Mouse (Mus musculus): Measurements from ENCODE around the gene Disp3. TPM values are rescaled to one million over a fixed set of nuclear protein-coding genes. Genes with fewer than 3 reads are reported as not detected.
A peak's percentile ranks its signal among the peaks of the same experiment; 100 is the strongest.

Gene Disp3
- polyA plus RNA-seq, 1 experiment from 2014 or later: 0.02 TPM

- no peak for ATAC-seq
- TF ChIP-seq EP300 (IDR thresholded peaks at IDR 0.05) (no peak), CTCF (IDR thresholded peaks at IDR 0.05) (no peak)
- no peaks in the 10 kb centered on the region for H3K9me3 ChIP-seq (ENCODE audit: low read length)
- H3K36me3 ChIP-seq (ENCODE audit: insufficient read depth, low read length): no peaks in the 10 kb centered on the region
- no peak overlapping the region for H3K9ac ChIP-seq (replicated peaks; ENCODE audit: low read depth)
- no peak overlapping the region for H3K27ac ChIP-seq (ENCODE audit: low read length)
- no peak overlapping the region for H3K4me3 ChIP-seq (ENCODE audit: low read depth, low read length)
- 77% methylated on average over 6 of the region's 6 CpGs for WGBS
- no peak overlapping the region for H3K4me2 ChIP-seq (replicated peaks; ENCODE audit: low read depth, low read length)
- H3K27me3 ChIP-seq (replicated peaks; ENCODE audit: insufficient read depth, low read length): 0 out of 2 replicates have a peak, but pooled peaks cover 12% of the 10 kb centered on the region
- DNase-seq (ENCODE audit: low spot score): no peak
- no peaks in the 10 kb centered on the region for H3K4me1 ChIP-seq (ENCODE audit: insufficient read depth, low read depth, low read length)
Measured at GRCm38 (mm10) chr4:148266973-148267507, 20.7 kb downstream of the Disp3 start.

GRCm38 (mm10) chr4:148259941-148260340, 27.8 kb downstream of the Disp3 start:
- Histone ChIP-seq H3K9ac (replicated peaks; ENCODE audit: low read depth) (no peak overlapping the region), H3K27me3 (replicated peaks; ENCODE audit: insufficient read depth, low read length) (no peaks in the 10 kb centered on the region), H3K4me1 (ENCODE audit: insufficient read depth, low read depth, low read length) (no peaks in the 10 kb centered on the region), H3K4me2 (replicated peaks; ENCODE audit: low read depth, low read length) (no peak overlapping the region), H3K9me3 (ENCODE audit: low read length) (no peaks in the 10 kb centered on the region), H3K27ac (ENCODE audit: low read length) (no peak overlapping the region), H3K36me3 (ENCODE audit: insufficient read depth, low read length) (no peaks in the 10 kb centered on the region), H3K4me3 (ENCODE audit: low read depth, low read length) (no peak overlapping the region)
- ATAC-seq (no peak), DNase-seq (ENCODE audit: low spot score) (no peak)
- 78% methylated on average over 4 of the region's 4 CpGs for WGBS
- TF ChIP-seq CTCF (IDR thresholded peaks at IDR 0.05) (no peak), EP300 (IDR thresholded peaks at IDR 0.05) (no peak)

GRCm38 (mm10) chr4:148249341-148249740, 38.4 kb downstream of the Disp3 start:
- ATAC-seq (no peak), DNase-seq (ENCODE audit: low spot score) (no peak)
- no peak overlapping the region for H3K4me2 ChIP-seq (replicated peaks; ENCODE audit: low read depth, low read length)
- 39% methylated on average over 10 of the region's 10 CpGs for WGBS
- no peak overlapping the region for H3K9ac ChIP-seq (replicated peaks; ENCODE audit: low read depth)
- H3K4me1 ChIP-seq (ENCODE audit: insufficient read depth, low read depth, low read length): no peaks in the 10 kb centered on the region
- no peak overlapping the region for H3K4me3 ChIP-seq (ENCODE audit: low read depth, low read length)
- no peaks in the 10 kb centered on the region for H3K9me3 ChIP-seq (ENCODE audit: low read length)
- H3K36me3 ChIP-seq (ENCODE audit: insufficient read depth, low read length): no peaks in the 10 kb centered on the region
- no peak overlapping the region for H3K27ac ChIP-seq (ENCODE audit: low read length)
- peak; percentile 16; the same call in 1 of the 2 replicates for TF ChIP-seq CTCF (IDR thresholded peaks at IDR 0.05)
- no peak for TF ChIP-seq EP300 (IDR thresholded peaks at IDR 0.05)
- no peaks in the 10 kb centered on the region for H3K27me3 ChIP-seq (replicated peaks; ENCODE audit: insufficient read depth, low read length)

- Histone ChIP-seq H3K4me2 (replicated peaks; ENCODE audit: low read depth, low read length) (no peak overlapping the region), H3K4me1 (ENCODE audit: insufficient read depth, low read depth, low read length) (no peaks in the 10 kb centered on the region), H3K36me3 (ENCODE audit: insufficient read depth, low read length) (no peaks in the 10 kb centered on the region), H3K27me3 (replicated peaks; ENCODE audit: insufficient read depth, low read length) (no peaks in the 10 kb centered on the region), H3K9me3 (ENCODE audit: low read length) (no peaks in the 10 kb centered on the region), H3K4me3 (ENCODE audit: low read depth, low read length) (no peak overlapping the region), H3K9ac (replicated peaks; ENCODE audit: low read depth) (no peak overlapping the region), H3K27ac (ENCODE audit: low read length) (no peak overlapping the region)
- 81% methylated on average over 9 of the region's 9 CpGs for WGBS
- DNase-seq (ENCODE audit: low spot score) (no peak), ATAC-seq (no peak)
- TF ChIP-seq EP300 (IDR thresholded peaks at IDR 0.05) (no peak), CTCF (IDR thresholded peaks at IDR 0.05) (no peak)
Measured at GRCm38 (mm10) chr4:148240387-148240786, 47.4 kb downstream of the Disp3 start.

GRCm38 (mm10) chr4:148239474-148240130, 48.2 kb downstream of the Disp3 start:
- H3K27ac ChIP-seq (ENCODE audit: low read length): no peak overlapping the region
- TF ChIP-seq EP300 (IDR thresholded peaks at IDR 0.05) (no peak), CTCF (IDR thresholded peaks at IDR 0.05) (no peak)
- no peaks in the 10 kb centered on the region for H3K36me3 ChIP-seq (ENCODE audit: insufficient read depth, low read length)
- no peaks in the 10 kb centered on the region for H3K9me3 ChIP-seq (ENCODE audit: low read length)
- H3K4me2 ChIP-seq (replicated peaks; ENCODE audit: low read depth, low read length): no peak overlapping the region
- H3K27me3 ChIP-seq (replicated peaks; ENCODE audit: insufficient read depth, low read length): no peaks in the 10 kb centered on the region
- H3K9ac ChIP-seq (replicated peaks; ENCODE audit: low read depth): no peak overlapping the region
- ATAC-seq (no peak), DNase-seq (ENCODE audit: low spot score) (no peak)
- WGBS: 84% methylated on average over 10 of the region's 10 CpGs
- H3K4me1 ChIP-seq (ENCODE audit: insufficient read depth, low read depth, low read length): no peaks in the 10 kb centered on the region
- H3K4me3 ChIP-seq (ENCODE audit: low read depth, low read length): no peak overlapping the region

GRCm38 (mm10) chr4:148238919-148239318, 48.8 kb downstream of the Disp3 start:
- H3K4me3 ChIP-seq (ENCODE audit: low read depth, low read length): no peak overlapping the region
- H3K36me3 ChIP-seq (ENCODE audit: insufficient read depth, low read length): no peaks in the 10 kb centered on the region
- no peak overlapping the region for H3K9ac ChIP-seq (replicated peaks; ENCODE audit: low read depth)
- WGBS: 39% methylated on average over 6 of the region's 6 CpGs
- ATAC-seq: no peak
- TF ChIP-seq CTCF (IDR thresholded peaks at IDR 0.05) (no peak), EP300 (IDR thresholded peaks at IDR 0.05) (no peak)
- no peaks in the 10 kb centered on the region for H3K4me1 ChIP-seq (ENCODE audit: insufficient read depth, low read depth, low read length)
- DNase-seq (ENCODE audit: low spot score): no peak
- H3K4me2 ChIP-seq (replicated peaks; ENCODE audit: low read depth, low read length): no peak overlapping the region
- no peak overlapping the region for H3K27ac ChIP-seq (ENCODE audit: low read length)
- H3K27me3 ChIP-seq (replicated peaks; ENCODE audit: insufficient read depth, low read length): no peaks in the 10 kb centered on the region
- no peaks in the 10 kb centered on the region for H3K9me3 ChIP-seq (ENCODE audit: low read length)
